Mouse (Mus musculus): ENCODE data around the gene Dgkq.
A peak's percentile ranks its signal among the peaks of the same experiment; 100 is the strongest.

Dgkq gene

DNA sequence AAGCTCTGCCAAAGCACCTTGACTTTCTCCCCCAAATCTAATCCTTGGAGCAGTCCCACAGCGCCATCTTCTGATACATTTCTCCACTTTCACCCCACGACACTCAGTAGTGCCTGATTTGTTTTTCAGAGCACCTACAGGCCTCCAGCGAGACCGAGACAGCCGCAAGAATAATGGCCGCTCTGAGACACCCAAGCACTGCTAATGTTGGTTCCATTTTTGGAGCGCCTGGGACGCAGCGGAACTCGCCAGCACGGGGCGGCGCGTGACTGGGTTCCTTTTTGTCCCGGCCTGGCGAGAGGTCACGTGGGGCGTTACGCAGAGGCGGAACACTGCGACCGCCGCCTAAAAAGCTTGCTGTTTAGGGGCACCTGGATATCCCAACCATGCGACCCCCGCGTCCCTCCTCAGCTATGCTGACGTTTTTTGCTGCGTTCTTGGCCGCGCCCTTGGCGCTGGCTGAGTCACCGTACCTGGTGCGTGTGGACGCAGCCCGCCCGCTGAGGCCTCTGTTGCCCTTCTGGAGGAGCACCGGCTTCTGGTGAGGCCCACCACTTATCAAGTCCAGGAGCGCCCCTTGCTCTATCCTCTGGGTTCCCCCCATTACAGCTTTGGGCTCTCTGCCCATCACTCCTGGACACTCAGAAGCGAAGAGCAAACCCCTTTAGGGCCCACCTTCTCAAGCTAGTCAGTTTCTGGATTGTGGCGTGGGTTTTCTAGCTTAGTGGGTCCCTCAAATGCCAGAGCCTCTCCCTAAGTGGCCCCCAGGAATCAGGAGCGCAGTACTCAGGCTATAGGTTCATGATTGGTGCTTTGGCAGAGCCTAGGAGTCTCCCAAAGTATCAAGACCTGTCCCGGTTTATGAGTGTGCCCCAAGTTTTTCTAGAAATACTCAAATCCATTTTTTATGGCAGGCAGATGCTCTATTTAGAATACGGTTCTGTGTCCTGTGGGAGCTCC lies at the start of gene Dgkq:
Gene Dgkq (minus strand): TSS at position 696 of the 960 bp plus-strand sequence.
- peak; percentile 58 to 75 for DNase-seq (ENCODE audit: low spot score in 2 of 2)

DNA sequence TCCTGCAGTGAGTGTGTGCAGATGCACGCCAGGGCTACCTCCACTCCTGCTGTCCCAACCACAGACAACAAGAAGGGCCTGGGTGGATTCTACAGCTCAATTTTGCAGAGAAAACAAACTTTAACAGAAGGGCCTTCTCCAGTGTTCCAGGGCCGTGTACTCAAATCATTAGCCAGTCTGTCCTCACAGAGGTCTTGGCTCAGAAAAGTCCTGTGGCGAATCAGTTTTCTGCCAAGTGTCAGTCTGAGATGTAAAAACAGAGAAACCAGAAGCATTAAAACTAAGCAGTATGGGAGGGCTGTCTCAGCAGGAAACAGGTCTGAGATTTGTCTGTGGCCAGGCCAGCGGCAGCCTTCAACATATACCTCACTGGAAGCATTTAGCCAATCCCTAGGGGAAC lies 48.6 kb upstream of the Dgkq start:
- peak; percentile 17 to 42 for DNase-seq (ENCODE audit: low spot score in 2 of 2)

DNA sequence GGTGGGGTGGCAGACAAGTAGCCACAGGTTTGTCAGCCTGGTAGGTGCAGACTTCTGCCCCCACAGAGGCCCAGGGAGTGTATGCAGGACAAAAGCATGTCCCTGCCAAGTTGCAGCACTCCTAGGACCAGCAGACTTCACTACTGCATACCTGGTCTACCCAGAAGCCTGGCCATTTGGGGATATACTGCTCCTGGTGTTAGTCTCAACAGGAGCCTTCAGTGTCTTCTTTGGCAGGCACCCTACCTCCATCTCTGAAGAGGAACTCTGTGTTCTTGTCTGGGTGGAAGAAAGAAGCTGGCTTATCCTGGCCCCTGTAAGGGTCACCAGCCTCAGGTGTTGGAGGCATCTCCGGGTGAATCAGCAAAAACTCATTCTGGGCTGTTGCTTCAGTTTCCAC lies 46.5 kb upstream of the Dgkq start:
- DNase-seq (ENCODE audit: low spot score in 2 of 2), result no peak

DNA sequence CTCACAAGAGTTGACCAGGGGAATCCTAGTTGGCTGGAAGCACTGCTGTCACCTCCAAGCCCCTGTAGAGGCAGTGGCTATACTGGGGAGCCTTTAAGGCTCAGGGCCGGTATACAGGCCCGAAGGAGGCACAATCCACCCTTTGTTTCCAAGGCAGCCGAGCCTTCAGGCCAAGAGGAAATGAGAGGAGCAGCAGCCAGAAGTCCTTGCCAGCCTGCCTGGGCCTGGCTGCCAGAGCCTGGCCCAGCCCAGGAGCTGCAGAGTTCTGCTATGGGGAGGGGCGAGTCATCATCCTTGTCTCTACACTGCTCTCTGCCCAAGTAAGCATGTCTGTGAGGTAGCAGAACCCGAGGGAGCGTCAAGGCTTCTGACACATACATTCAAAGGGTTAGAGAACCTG lies 44.7 kb upstream of the Dgkq start:
- DNase-seq (ENCODE audit: low spot score in 2 of 2), result peak in 1 of 2 experiments; percentile 38

DNA sequence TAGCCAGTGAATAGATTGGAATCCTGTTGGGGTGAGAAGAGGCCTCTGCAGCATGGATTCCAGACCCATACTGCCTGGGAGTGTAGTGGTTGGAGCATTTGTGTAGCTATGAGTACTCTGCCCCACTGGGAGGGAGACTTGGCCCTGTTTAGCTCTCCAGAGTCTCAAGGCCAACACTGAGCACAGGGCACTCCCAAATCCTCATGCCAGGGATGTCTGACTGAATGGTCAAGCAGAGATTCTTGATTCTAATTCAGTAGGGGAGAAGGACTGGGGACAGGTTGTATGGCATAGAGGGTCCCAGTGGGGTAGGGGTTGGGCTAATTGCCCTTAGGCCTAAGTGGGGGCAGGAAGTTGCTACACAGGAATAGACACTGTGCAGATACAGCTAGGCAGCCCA lies 44.2 kb upstream of the Dgkq start:
- no peak for DNase-seq (ENCODE audit: low spot score in 2 of 2)

DNA sequence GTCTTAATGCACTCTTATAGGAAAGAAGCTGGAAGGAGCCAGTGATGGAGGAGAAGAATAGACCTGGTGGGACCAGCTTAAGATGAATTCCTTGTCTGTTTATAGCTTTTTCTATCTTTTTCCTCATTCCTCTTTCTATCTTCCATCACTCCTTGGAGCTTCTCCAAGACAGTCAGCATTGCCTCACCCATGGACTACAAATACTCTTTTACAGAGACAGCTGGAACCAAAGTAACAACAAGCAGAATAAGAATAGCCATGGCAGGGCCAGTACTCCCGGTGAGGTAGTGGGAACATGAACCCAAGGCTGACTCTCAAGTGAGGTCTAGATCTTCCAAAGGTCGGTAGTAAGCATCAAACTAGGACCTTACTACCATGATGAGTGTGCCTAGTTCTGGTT lies 43.6 kb upstream of the Dgkq start:
- DNase-seq (ENCODE audit: low spot score in 2 of 2), result no peak

DNA sequence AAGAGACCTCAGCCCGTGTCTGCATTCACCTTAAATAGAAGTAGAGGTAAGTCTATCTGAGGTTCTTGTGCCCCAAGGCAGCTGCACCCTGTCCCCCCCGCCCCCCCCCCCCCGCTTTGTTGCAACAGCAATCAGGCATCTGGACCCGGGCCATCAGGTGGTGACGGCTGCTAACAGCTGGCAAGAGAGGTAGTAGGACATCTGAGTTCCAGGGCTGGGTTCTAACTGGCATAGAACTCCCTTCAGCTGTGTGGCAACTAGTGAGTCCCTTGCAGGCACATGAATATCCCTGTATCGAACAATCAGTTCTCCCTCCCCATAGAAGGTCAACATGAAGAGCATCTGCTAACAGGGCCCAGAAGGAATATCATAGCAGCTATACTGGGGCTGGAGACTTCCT lies 42.5 kb upstream of the Dgkq start:
- DNase-seq (ENCODE audit: low spot score in 2 of 2), result no peak

DNA sequence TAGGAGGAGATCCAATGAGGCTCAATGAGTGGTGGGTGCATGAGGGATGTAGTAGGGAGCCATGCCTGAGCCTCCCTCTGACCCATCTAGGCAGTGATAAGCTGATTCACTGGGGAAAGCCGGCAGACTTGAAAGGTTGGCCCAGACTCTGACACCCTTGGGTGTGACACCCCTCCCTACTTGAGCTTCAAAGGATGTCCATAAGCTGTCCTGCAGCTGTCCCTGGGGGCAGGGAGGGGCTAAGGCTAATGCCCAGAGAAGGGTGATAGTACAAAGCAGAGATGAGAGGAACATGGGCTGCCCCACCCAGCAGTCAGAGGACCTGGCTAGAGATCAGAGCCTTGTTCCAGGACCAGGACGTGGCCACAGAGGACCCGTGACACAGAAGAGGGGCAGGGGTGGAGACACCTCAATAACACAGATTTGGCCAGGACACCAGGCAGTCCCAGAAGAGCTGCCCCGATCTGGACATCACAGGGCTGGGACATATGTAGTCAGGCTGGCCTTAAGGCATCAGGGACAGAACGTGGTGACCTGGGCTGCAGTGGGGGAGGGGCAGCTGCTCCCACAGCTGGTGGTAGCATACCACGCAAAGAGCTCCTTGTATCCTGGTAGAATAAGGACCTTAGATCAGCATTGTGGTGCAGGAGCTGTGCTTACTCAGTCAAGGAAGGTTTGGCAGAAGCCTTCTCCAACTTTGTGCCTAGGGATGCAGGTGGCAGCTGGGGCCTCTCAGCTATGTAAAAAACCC lies 39.7 kb upstream of the Dgkq start:
- DNase-seq (ENCODE audit: low spot score in 2 of 2), result no peak

DNA sequence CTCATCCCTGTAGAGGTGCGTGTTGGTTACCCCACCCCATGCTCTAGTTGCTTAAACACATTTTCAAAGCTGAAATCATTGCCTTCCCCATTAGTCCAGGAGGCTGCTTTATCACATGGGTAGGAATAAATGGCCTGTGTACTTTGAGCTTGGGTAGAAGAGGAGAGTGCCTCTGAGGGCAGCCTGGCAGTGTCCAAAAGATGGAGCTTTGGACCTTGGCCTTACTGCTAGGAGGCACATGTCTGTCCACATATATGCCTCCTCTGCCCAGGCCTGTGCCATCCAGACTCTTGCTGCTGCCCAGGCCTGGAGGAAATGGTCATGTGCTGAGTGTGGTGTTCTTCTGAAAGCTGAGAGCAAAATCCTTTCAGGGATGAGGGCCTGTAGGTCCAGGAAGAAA lies 38.9 kb upstream of the Dgkq start:
- DNase-seq (ENCODE audit: low spot score in 2 of 2), result no peak

DNA sequence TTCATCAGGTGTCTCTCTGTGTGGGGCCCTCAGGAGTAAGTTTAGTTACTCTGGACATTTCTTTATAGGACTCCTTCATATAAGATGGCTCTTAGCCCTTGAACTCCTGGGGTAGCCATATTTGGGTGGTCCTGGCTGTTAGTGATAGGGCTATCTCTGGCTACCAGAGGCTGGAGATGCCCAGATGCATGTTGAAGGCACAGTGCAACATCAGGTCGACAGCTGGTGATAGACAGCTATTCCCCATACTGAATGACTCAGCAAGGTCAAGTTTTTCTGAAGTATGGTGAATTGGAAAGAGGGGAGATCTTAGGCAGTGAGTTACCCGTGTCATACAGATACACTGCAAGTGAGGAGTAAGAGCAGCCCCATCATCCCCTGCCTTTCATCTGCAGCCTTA lies 38.3 kb upstream of the Dgkq start:
- DNase-seq (ENCODE audit: low spot score in 2 of 2), result no peak

DNA sequence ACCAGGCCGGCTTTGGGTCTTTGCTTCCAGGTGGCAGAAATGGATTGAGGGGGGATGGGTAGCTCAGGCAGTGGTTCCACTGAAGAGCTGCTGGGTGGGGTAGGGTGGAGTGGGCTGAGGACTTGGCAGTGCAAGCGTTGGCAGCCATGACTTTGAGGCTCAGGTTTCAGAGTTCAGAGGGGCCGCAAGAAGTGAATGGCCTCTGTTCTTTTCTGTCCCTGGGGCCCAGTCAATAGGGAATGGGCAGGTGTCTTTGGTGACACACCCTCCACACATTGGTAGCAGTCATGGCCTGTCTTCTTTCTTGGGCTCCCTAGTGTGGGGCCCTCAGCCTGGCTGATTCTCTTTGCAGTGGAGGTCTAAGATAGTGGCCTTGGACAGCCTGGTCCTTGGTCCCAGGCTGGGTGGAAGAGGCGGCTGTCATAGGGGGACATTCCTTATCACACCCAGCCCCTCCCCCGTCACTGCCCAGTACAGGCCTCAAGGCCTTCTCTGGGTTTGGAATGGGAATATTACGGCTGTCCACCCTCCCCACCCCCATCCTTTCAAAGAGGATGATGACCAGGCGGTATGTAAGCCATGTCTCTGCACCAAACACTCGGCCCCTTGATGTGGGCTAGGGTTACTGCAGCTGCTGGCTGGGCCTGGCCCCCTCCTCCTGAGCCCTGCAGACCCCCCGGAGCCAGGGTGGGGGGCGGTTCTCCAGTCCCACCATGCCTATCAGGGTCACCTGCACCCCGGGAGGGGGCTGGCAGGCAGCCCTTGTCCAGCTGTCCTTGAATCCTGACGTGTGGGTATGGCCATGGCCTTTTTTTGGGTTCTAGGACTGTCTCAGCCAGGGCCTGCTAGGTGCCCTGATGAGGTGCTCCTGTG lies 34.5 kb upstream of the Dgkq start:
- no peak for DNase-seq (ENCODE audit: low spot score in 2 of 2)

DNA sequence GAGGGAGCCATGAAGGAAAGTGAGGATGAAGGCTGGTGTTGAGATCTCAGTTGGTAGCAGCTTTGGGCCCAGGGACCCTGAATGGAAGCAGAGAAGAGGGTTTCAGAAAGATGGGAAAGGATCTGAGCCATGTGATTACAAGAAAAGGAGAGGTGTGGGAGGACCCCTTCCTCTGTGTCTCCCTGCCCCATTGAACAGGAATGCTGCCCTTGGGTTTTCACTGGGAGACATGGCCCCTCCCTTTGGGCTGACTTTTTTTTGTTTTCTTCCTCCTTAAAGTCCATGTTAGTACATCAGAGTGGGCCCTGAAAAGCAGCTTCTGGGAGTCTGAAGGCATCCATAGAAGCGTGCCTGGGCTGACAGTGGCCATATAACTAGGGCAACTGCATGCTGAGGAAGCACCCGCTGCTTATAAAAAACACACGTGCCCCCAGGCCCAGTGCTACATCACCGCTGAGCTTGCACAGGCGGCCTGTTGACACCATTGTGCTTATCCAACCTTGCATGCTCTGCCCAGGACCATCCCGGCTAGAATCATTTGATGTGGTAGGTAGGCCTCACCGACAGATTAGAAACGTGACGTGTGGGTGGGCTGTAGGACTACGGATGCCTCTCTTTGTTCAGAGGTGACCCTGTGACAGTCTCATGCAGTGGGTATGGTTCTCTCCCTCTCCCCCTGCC lies 32.0 kb upstream of the Dgkq start:
- no peak for DNase-seq (ENCODE audit: low spot score in 2 of 2)

DNA sequence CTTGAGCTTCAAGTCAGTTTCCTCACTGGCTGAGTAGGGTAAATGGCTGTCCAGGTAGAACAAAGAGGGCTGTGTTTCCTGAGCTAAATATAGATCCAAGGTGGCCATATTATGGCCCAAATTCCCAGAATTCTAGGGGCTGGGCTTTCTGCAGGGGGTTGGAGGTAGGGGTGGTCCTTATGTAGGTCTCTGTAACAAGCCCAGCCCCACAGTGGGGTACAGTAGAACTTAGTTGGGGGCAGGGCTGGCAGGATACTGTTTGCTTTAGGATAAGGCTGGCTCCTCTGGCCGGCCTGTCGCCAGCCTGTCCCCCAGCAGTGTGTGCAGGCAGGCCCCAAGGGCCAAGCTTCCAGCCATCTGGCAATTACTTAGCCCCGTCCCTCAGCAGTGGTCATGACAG lies 30.9 kb upstream of the Dgkq start:
- DNase-seq (ENCODE audit: low spot score in 2 of 2), result no peak

DNA sequence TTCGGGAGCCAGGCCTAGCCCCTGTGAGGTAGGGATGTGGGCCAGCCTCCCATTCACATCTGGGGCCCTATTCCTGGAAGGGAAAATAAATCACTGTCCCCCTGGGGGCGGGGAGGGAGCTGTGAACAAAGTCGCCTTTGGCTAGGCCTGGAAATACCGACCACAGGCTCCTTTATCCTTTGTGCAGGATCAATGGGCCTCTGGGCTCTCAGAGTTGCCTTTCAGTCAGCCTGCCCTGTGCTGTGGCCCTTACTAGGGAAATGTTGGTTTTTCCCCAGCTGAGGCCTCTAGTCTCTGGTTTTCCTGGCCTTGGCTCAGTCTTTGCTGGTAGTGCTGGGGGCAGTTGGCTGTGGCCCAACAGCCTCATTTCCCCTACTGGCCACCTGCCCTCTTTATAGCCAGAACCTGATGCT lies 27.9 kb upstream of the Dgkq start:
- DNase-seq (ENCODE audit: low spot score in 2 of 2), result peak; percentile 41

DNA sequence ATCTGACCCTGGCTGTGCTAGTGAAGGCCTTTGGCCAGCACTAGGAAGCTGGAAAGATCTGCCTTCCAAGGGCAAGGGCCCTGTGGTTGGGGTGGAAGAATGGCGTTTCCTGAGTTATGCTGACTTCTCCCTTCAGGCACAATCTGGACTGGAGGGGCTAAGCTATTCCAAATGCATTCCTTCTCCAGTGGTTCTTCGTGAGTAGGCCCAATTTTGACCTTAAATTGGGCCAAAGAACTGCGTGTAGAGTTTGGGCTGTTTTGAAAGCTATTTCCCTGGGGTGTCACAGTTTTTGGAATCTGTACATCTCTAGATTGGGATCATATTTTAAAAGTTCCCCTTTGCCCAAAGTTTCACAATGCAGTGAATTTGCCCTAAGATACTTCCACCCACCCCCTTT lies 27.1 kb upstream of the Dgkq start:
- no peak for DNase-seq (ENCODE audit: low spot score in 2 of 2)

DNA sequence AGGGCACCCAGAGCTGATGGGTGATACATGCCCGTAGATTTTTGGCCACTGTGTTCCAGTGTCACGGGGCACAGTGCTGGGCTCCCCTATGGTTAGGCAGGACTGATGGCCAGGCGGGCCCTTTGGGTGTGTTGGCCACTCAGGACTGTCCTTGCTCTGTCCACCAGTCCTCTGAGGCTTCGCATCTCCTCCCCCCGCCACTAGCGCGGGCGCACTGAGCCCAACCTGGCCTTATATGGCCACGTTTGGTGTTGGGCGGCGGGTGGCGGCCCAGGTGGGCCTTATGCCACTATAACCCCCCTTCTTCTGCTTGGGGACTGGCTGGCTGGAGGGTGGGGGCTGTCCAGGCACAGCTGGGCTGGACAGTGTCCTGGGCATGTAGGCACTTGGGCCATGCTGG lies 26.4 kb upstream of the Dgkq start:
- no peak for DNase-seq (ENCODE audit: low spot score in 2 of 2)

DNA sequence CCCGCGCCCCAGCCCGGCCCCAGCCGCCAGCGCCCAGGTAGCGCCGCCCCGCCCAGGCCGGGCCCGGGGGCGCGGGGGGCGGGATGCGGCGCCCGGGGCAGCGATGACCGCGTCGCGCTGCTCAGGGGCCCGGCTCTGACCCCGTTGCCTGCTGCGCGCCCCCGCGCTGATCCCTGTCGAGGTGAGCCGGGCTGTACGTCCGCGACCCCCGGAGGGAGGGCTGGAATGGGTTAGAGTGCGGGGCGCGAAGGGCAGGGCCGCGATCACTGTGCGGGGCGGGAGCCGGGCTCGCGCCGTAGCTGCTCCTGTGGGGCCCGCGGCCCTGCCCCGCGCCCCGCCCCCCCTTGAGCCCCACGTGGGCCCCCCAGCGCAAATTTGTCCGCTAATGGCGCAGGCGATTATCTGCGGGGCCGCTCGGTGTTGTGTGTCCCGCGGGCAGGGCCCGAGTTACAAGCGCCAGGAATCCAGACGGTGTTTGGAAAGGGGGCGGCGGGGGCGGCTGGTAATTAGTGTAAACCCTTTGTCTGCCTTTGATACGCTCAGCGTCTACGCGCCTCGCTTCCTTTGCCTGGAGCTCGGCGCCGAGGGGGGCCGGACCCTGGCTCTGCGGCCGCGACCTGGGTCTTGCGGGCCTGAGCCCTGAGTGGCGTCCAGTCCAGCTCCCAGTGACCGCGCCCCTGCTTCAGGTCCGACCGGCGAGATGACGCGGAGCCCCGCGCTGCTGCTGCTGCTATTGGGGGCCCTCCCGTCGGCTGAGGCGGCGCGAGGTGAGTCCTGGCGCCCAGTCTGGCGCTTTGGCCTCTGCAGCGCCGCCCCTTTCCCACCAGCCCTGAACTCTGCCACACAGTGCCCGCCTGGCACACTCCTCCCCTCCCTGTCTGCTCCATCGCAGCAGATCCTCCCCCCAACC lies 25.1 kb upstream of the Dgkq start:
- DNase-seq (ENCODE audit: low spot score in 2 of 2), result peak in 1 of 2 experiments; percentile 18

DNA sequence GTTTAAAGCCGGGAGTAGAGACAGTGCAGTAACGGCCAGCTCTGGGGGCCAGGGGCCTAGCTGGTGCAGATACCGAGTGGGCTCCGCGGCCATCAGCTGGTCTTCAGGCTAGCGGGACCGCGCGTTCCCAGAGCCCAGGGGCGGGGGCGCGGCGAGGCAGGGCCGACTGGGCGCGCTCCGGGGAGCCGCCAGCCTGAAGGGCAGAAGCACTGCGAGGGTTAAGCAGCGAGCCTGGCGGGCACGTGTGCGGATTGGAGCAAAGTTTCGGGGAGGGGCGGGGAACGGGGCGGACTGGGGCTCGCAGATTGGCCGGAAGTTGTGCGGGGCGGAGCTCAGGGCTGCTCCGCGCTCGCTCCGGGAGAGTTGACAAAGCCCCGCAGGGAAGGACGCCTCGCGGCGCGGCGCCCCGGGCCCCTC lies 24.4 kb upstream of the Dgkq start:
- peak; percentile 53 to 72 for DNase-seq (ENCODE audit: low spot score in 2 of 2)

DNA sequence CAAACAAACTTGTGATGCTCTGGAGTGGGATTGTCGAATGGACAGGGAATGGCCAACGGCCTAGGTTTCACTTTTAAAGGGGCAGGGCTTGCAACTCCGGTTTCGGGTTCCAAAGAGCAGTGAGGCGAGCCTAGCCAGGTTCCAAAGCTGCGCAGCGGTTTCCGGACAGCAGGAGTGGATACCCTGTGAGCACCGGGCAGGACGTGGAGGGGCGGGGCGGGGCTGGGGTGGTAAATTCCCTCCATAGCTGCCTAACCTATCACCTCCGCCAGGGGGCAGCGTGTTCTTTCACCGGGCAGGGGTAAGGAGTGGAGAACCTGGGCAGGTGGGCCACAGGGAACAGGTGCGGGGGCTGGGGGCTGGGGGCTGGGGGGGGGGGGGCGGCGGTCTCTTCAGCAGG lies 22.8 kb upstream of the Dgkq start, which contains the start of gene Fgfrl1:
Gene Fgfrl1 (plus strand): TSS at position 112 of the 400 bp plus-strand sequence.
- peak in 1 of 2 experiments; percentile 37 for DNase-seq (ENCODE audit: low spot score in 2 of 2)

DNA sequence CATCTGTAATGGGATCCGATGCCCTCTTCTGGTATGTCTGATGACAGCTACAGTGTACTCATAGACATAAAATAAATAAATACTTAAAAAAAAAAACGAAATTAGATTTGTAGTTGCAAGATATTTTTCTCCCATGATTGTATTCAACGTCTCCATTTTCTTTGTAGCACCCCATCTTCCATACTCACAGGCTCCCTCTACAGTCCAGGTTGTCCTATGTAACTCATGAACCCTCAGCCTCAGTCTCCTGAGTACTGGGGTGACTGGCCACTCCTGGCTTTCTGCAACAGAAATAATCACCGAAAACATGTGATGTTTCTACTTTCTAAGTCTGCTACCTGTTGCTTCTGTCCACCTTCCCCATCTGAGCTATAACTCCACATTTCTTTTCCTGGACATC lies 21.7 kb upstream of the Dgkq start:
- DNase-seq (ENCODE audit: low spot score in 2 of 2), result no peak
